Mouse (Mus musculus) retina, postnatal 7 days (tissue): Measurements from ENCODE around the gene Vgll4.

Source experiments
- DNase-seq: peaks from one replicate; pipeline ENCODE4 v3.0.0-alpha.2; 2012; ENCODE audit warnings: low read depth, low spot score

The Vgll4 gene

GRCm38 (mm10) chr6:114918994-114919393 is 50.8 kb downstream of the Vgll4 start:
- no peak for DNase-seq

GRCm38 (mm10) chr6:114917770-114918635 is 51.8 kb downstream of the Vgll4 start:
- no peak for DNase-seq

GRCm38 (mm10) chr6:114917129-114917528 is 52.7 kb downstream of the Vgll4 start:
- no peak for DNase-seq

- no peak for DNase-seq
Measured at GRCm38 (mm10) chr6:114916715-114916992, 53.1 kb downstream of the Vgll4 start.

GRCm38 (mm10) chr6:114915915-114916714 is 53.7 kb downstream of the Vgll4 start:
- DNase-seq = no peak

GRCm38 (mm10) chr6:114914041-114914716 is 55.6 kb downstream of the Vgll4 start:
- no peak for DNase-seq

- DNase-seq = no peak
Measured at GRCm38 (mm10) chr6:114913142-114913541, 56.7 kb downstream of the Vgll4 start.

GRCm38 (mm10) chr6:114911540-114911939 is 58.3 kb downstream of the Vgll4 start:
- DNase-seq = no peak

GRCm38 (mm10) chr6:114909801-114910200 is 60.0 kb downstream of the Vgll4 start:
- DNase-seq = no peak

GRCm38 (mm10) chr6:114907459-114907858 is 62.3 kb downstream of the Vgll4 start:
- DNase-seq = no peak

GRCm38 (mm10) chr6:114906209-114906608 is 63.6 kb downstream of the Vgll4 start:
- DNase-seq = no peak

GRCm38 (mm10) chr6:114905253-114906028 is 64.4 kb downstream of the Vgll4 start:
- no peak for DNase-seq

- no peak for DNase-seq
Measured at GRCm38 (mm10) chr6:114904818-114905217, 65.0 kb downstream of the Vgll4 start.

GRCm38 (mm10) chr6:114904233-114904632 is 65.6 kb downstream of the Vgll4 start:
- no peak for DNase-seq

- DNase-seq = no peak
Measured at GRCm38 (mm10) chr6:114901921-114902320, 67.9 kb downstream of the Vgll4 start.

- DNase-seq = no peak
Measured at GRCm38 (mm10) chr6:114901321-114901824, 68.4 kb downstream of the Vgll4 start.

GRCm38 (mm10) chr6:114900194-114900593 is 69.6 kb downstream of the Vgll4 start:
- no peak for DNase-seq

- no peak for DNase-seq
Measured at GRCm38 (mm10) chr6:114899652-114900051, 70.1 kb downstream of the Vgll4 start.

- DNase-seq = no peak
Measured at GRCm38 (mm10) chr6:114898949-114899348, 70.8 kb downstream of the Vgll4 start.

- DNase-seq = no peak
Measured at GRCm38 (mm10) chr6:114896281-114896680, 73.5 kb downstream of the Vgll4 start.

GRCm38 (mm10) chr6:114895191-114895590 is 74.6 kb downstream of the Vgll4 start:
- no peak for DNase-seq
